Mouse (Mus musculus) right cerebral cortex, postnatal 36 days (tissue): ENCODE results near the gene Neb.

Experiments
- DNase-seq, 2 experiments: peaks; one replicate each; pipeline ENCODE4 v3.0.0; 2022; ENCODE audit warnings: low spot score in 2 of 2, mixed read lengths in 1 of 2

Gene Neb

GRCm38 (mm10) chr2:52374706-52375105 lies 3.6 kb downstream of the Neb start:
- DNase-seq = no peak

GRCm38 (mm10) chr2:52372480-52372879 lies 5.8 kb downstream of the Neb start:
- DNase-seq = no peak

GRCm38 (mm10) chr2:52372080-52372479 lies 6.2 kb downstream of the Neb start:
- DNase-seq = no peak

GRCm38 (mm10) chr2:52371066-52371465 lies 7.2 kb downstream of the Neb start:
- no peak for DNase-seq

GRCm38 (mm10) chr2:52369622-52370021 lies 8.7 kb downstream of the Neb start:
- DNase-seq = no peak

GRCm38 (mm10) chr2:52367665-52368064 lies 10.6 kb downstream of the Neb start:
- DNase-seq = no peak

GRCm38 (mm10) chr2:52367248-52367647 lies 11.0 kb downstream of the Neb start:
- peak in 1 of 2 experiments; percentile 2 for DNase-seq

GRCm38 (mm10) chr2:52361086-52361485 lies 17.2 kb downstream of the Neb start:
- no peak for DNase-seq

GRCm38 (mm10) chr2:52359722-52360121 lies 18.6 kb downstream of the Neb start:
- no peak for DNase-seq

- DNase-seq = no peak
Observed at GRCm38 (mm10) chr2:52358156-52358555, 20.1 kb downstream of the Neb start.

GRCm38 (mm10) chr2:52351029-52351428 lies 27.2 kb downstream of the Neb start:
- DNase-seq = no peak

- DNase-seq = no peak
Observed at GRCm38 (mm10) chr2:52340990-52341389, 37.3 kb downstream of the Neb start.

- DNase-seq = no peak
Observed at GRCm38 (mm10) chr2:52335556-52335955, 42.7 kb downstream of the Neb start.

GRCm38 (mm10) chr2:52335087-52335486 lies 43.2 kb downstream of the Neb start:
- DNase-seq = no peak

GRCm38 (mm10) chr2:52333535-52333934 lies 44.7 kb downstream of the Neb start:
- DNase-seq = no peak

GRCm38 (mm10) chr2:52331761-52332160 lies 46.5 kb downstream of the Neb start:
- DNase-seq = no peak

GRCm38 (mm10) chr2:52327244-52327815 lies 50.9 kb downstream of the Neb start:
- no peak for DNase-seq

- no peak for DNase-seq
Observed at GRCm38 (mm10) chr2:52321866-52322265, 56.4 kb downstream of the Neb start.

GRCm38 (mm10) chr2:52320175-52320574 lies 58.1 kb downstream of the Neb start:
- DNase-seq = no peak

GRCm38 (mm10) chr2:52319020-52319567 lies 59.2 kb downstream of the Neb start:
- DNase-seq = no peak

- no peak for DNase-seq
Observed at GRCm38 (mm10) chr2:52317471-52317870, 60.8 kb downstream of the Neb start.

- no peak for DNase-seq
Observed at GRCm38 (mm10) chr2:52315737-52316136, 62.5 kb downstream of the Neb start.

GRCm38 (mm10) chr2:52314922-52315730 lies 63.1 kb downstream of the Neb start:
- no peak for DNase-seq
